Mouse (Mus musculus) activated CD4-positive, CD25-positive, alpha-beta regulatory T cell (primary cell): ENCODE measurements around the gene Hipk2. TPM values are rescaled to one million over a fixed set of nuclear protein-coding genes. Genes with fewer than 3 reads are reported as not detected.

Experiments
- polyA plus RNA-seq, 2 experiments: library from polyadenylated mRNA; unstranded; fragments of 100-300 nt; shearing (Covaris generic); gene quantifications; one replicate each; pipeline ENCODE4 v1.2.1; 2017

The Hipk2 gene
- 10 to 100 TPM; 66.6 to 68.7 TPM for polyA plus RNA-seq

DNA sequence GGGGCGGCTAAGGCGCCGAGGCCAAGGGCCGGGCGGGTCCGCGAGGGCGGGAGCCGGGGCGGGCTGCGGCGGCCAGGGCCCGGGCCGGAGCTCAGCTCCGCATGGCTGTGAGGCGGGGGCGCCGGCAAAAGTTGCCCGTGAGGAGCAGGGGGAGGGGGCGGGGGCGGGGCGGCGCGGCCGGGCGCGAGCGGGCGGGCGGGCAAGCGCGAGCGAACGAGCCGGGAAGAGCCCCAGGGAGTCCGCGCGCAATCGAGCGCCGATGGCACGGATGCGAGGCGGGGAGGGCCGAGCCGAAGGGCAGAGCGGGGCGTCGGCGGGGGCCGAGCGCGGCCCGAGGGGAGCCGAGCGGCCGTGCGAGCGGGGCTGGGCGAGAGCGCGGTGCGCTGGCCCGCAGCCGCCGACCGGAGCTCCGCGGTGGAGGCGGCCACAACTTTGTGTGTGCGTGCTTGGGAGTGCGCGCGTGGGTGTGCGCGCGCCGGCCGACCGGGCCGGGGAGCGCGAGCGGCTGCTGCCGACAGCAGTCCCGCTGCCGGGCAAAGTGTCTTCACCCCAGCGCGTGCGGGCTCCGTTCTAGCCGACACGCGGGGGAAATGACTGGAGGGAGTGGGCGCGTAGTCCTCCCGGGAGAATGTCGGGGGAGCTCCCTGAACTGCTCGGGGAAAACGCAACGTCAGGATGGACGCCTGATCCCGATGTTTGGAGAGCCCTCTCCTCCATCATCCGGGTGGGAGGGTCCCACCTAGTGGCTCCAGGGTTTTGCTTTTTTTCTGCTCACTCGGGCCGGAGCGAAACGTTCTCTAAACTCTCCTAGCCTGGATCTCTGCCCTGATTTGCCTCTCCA is at the start of gene Hipk2:
TSS of gene Hipk2 (minus strand) at position 95 of the 841 bp plus-strand sequence.

GRCm38 (mm10) chr6:38875258-38876070 is 501 bp downstream of the Hipk2 start, which contains the start of gene Tbxas1:
Tbxas1 (plus strand) TSS chr6:38875404.

DNA sequence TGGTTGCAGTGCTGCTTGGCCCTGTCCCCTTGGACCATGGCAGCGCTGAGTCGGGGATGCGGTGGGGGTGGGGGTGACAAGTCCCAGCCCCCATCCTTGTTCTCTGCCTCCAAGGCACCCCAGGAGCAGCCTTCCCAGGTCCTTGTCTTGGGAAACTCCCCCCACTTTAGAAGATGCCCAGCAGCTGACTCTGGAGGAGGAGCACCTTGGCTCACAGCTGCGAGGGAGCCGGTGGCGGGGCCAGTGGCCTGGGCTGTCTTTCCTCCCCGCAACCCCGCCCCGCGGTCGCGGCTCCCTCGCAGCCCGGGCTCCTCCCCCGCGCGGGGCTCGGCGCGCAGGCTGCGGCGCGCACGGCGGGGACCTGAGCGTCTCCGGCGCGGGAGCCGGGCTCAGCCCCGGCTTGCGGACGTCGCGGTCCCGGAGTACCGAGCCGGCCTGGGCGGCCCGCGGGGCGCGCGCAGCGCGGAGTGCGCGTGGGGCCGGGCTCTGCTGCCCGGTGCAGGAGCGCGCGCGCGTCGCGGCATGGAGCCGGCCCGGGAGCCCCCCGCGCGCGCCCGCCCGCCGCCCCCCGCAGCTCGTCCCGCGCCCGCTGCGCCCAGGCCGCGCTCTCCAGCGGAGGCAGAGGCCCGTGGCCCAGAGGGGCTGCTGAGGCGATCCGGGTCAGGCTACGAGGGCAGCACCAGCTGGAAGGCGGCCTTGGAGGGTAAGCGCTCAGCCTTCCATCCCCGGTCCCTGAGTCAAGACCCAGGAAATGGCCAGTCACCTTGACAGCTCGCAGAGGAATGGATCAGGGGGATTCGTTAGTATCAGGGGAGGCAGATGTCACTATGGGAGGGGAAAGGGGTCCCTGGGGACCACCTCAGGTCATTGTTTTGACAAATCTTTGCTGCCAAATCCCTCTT is 213.0 kb downstream of the Hipk2 start, which contains the start of gene Clec2l:
TSS of gene Clec2l (plus strand) at position 356 of the 902 bp plus-strand sequence.

Other genes starting within 250 kb of the Hipk2 start
- under 1 TPM in 1 of 2 experiments, not detected in 1; 0.14 TPM for gene Klrg2, start 238.9 kb downstream of the Hipk2 start, polyA plus RNA-seq
- gene Clec2l, start 213.1 kb downstream of the Hipk2 start, polyA plus RNA-seq, result 1 to 10 TPM; 1.3 to 5.2 TPM
- gene Tbxas1, start 761 bp downstream of the Hipk2 start, polyA plus RNA-seq, result 1 to 10 TPM in 1 of 2 experiments, under 1 TPM in 1; 0.42 to 1.0 TPM
- 10 to 100 TPM in 1 of 2 experiments, 1 to 10 TPM in 1; 5.2 to 19.4 TPM for gene Parp12, start 242.2 kb upstream of the Hipk2 start, polyA plus RNA-seq